Mouse (Mus musculus): ENCODE data around the gene Gdf7. TPM values are rescaled to one million over a fixed set of nuclear protein-coding genes. Genes with fewer than 3 reads are reported as not detected.

Gene Gdf7
- polyA plus RNA-seq, 1 experiment from 2014 or later = not detected

- no peak overlapping the region for H3K4me2 ChIP-seq
- no peak overlapping the region for H3K27ac ChIP-seq (replicated peaks)
- no peak for ATAC-seq (ENCODE audit: extremely low read depth, insufficient number of reproducible peaks, low FRiP score, low TSS enrichment)
- H3K9ac ChIP-seq = no peak overlapping the region
- no peak overlapping the region for H3K4me3 ChIP-seq
- 55% methylated on average over 17 of the region's 17 CpGs for WGBS
- H3K36me3 ChIP-seq = no peaks in the 10 kb centered on the region
- peaks cover 46% of the 10 kb centered on the region for H3K27me3 ChIP-seq (replicated peaks)
- H3K9me3 ChIP-seq = no peaks in the 10 kb centered on the region
- H3K4me1 ChIP-seq = peaks cover 15% of the 10 kb centered on the region
These were observed 9.2 kb upstream of the Gdf7 start for GRCm38 (mm10) chr12:8310992-8311391.

- H3K9me3 ChIP-seq = no peaks in the 10 kb centered on the region
- H3K27ac ChIP-seq (replicated peaks) = no peak overlapping the region
- H3K36me3 ChIP-seq = no peaks in the 10 kb centered on the region
- no peak overlapping the region for H3K4me3 ChIP-seq
- H3K4me2 ChIP-seq = no peak overlapping the region
- peaks cover 78% of the 10 kb centered on the region for H3K27me3 ChIP-seq (replicated peaks)
- ATAC-seq (ENCODE audit: extremely low read depth, insufficient number of reproducible peaks, low FRiP score, low TSS enrichment) = no peak
- WGBS = 64% methylated on average over 1 of the region's 1 CpGs
- peaks cover 7% of the 10 kb centered on the region for H3K4me1 ChIP-seq
- H3K9ac ChIP-seq = no peak overlapping the region
These were observed 5.2 kb upstream of the Gdf7 start for GRCm38 (mm10) chr12:8306910-8307309.

- 4% methylated on average over 5 of the region's 5 CpGs for whole genome bisulfite sequencing
- peaks cover 78% of the 10 kb centered on the region for H3K27me3 ChIP-seq (replicated peaks)
- H3K9ac ChIP-seq = no peak overlapping the region
- no peaks in the 10 kb centered on the region for H3K9me3 ChIP-seq
- H3K27ac ChIP-seq (replicated peaks) = no peak overlapping the region
- no peak overlapping the region for H3K4me3 ChIP-seq
- H3K4me1 ChIP-seq = peaks cover 12% of the 10 kb centered on the region
- no peaks in the 10 kb centered on the region for H3K36me3 ChIP-seq
- peak overlapping the region; percentile 20; the same call in 1 of the 2 replicates for H3K4me2 ChIP-seq
- ATAC-seq (ENCODE audit: extremely low read depth, insufficient number of reproducible peaks, low FRiP score, low TSS enrichment) = no peak
These were observed 4.7 kb upstream of the Gdf7 start for GRCm38 (mm10) chr12:8306432-8306831.

- Histone ChIP-seq H3K4me2 (no peak overlapping the region), H3K36me3 (no peaks in the 10 kb centered on the region), H3K9ac (no peak overlapping the region), H3K4me3 (no peak overlapping the region), H3K4me1 (peaks cover 16% of the 10 kb centered on the region), H3K27me3 (replicated peaks) (peaks cover 78% of the 10 kb centered on the region), H3K9me3 (no peaks in the 10 kb centered on the region), H3K27ac (replicated peaks) (no peak overlapping the region)
- WGBS = 35% methylated on average over 2 of the region's 2 CpGs
- no peak for ATAC-seq (ENCODE audit: extremely low read depth, insufficient number of reproducible peaks, low FRiP score, low TSS enrichment)
These were observed 3.5 kb upstream of the Gdf7 start for GRCm38 (mm10) chr12:8305258-8305657.

GRCm38 (mm10) chr12:8301011-8301814 lies 541 bp downstream of the Gdf7 start:
- H3K9ac ChIP-seq = peak overlapping the region; percentile 77
- no peak overlapping the region for H3K27ac ChIP-seq (replicated peaks)

GRCm38 (mm10) chr12:8300521-8300920 lies 1.2 kb downstream of the Gdf7 start:
- peaks cover 96% of the 10 kb centered on the region for H3K27me3 ChIP-seq (replicated peaks)
- H3K4me3 ChIP-seq = no peak overlapping the region; the same call in 1 of the 2 replicates
- WGBS = 63% methylated on average over 5 of the region's 5 CpGs

More at GRCm38 (mm10) chr12:8301011-8301814, 541 bp downstream of the Gdf7 start:
- Histone ChIP-seq H3K4me2 (peak overlapping the region; percentile 89), H3K9me3 (no peaks in the 10 kb centered on the region), H3K4me1 (peaks cover 37% of the 10 kb centered on the region), H3K27me3 (replicated peaks) (peaks cover 98% of the 10 kb centered on the region), H3K4me3 (peak overlapping the region; percentile 61), H3K36me3 (no peaks in the 10 kb centered on the region)
- 4% methylated on average over 46 of the region's 46 CpGs for WGBS
- no peak for ATAC-seq (ENCODE audit: extremely low read depth, insufficient number of reproducible peaks, low FRiP score, low TSS enrichment)

GRCm38 (mm10) chr12:8300111-8300480 lies 1.7 kb downstream of the Gdf7 start:
- Histone ChIP-seq H3K27me3 (replicated peaks) (peaks cover 96% of the 10 kb centered on the region), H3K9ac (no peak overlapping the region), H3K36me3 (no peaks in the 10 kb centered on the region), H3K4me1 (peaks cover 37% of the 10 kb centered on the region), H3K4me3 (0 out of 2 replicates have a peak overlapping the region, but pooled peaks have one; percentile 0), H3K4me2 (peak overlapping the region; percentile 79), H3K27ac (replicated peaks) (no peak overlapping the region), H3K9me3 (no peaks in the 10 kb centered on the region)
- ATAC-seq (ENCODE audit: extremely low read depth, insufficient number of reproducible peaks, low FRiP score, low TSS enrichment) = no peak
- WGBS = 43% methylated on average over 10 of the region's 10 CpGs

More at GRCm38 (mm10) chr12:8300521-8300920, 1.2 kb downstream of the Gdf7 start:
- no peaks in the 10 kb centered on the region for H3K9me3 ChIP-seq
- peak overlapping the region; percentile 79; the same call in 1 of the 2 replicates for H3K4me2 ChIP-seq
- H3K27ac ChIP-seq (replicated peaks) = no peak overlapping the region
- ATAC-seq (ENCODE audit: extremely low read depth, insufficient number of reproducible peaks, low FRiP score, low TSS enrichment) = no peak
- H3K36me3 ChIP-seq = no peaks in the 10 kb centered on the region
- no peak overlapping the region for H3K9ac ChIP-seq
- peaks cover 37% of the 10 kb centered on the region for H3K4me1 ChIP-seq

- no peak for ATAC-seq (ENCODE audit: extremely low read depth, insufficient number of reproducible peaks, low FRiP score, low TSS enrichment)
- Histone ChIP-seq H3K4me2 (peak overlapping the region; percentile 79), H3K9ac (peak overlapping the region; percentile 28), H3K27me3 (replicated peaks) (peaks cover 96% of the 10 kb centered on the region), H3K4me1 (peaks cover 37% of the 10 kb centered on the region), H3K4me3 (peak overlapping the region; percentile 59), H3K36me3 (no peaks in the 10 kb centered on the region), H3K27ac (replicated peaks) (no peak overlapping the region), H3K9me3 (no peaks in the 10 kb centered on the region)
- 11% methylated on average over 34 of the region's 34 CpGs for WGBS
These were observed 2.3 kb downstream of the Gdf7 start for GRCm38 (mm10) chr12:8299143-8300110.

- Histone ChIP-seq H3K9ac (peak overlapping the region; percentile 66), H3K4me3 (peak overlapping the region; percentile 59), H3K27ac (replicated peaks) (no peak overlapping the region), H3K4me1 (peaks cover 37% of the 10 kb centered on the region), H3K9me3 (no peaks in the 10 kb centered on the region), H3K27me3 (replicated peaks) (peaks cover 96% of the 10 kb centered on the region), H3K4me2 (peak overlapping the region; percentile 79), H3K36me3 (no peaks in the 10 kb centered on the region)
- ATAC-seq (ENCODE audit: extremely low read depth, insufficient number of reproducible peaks, low FRiP score, low TSS enrichment) = no peak
- 2% methylated on average over 85 of the region's 85 CpGs for WGBS
These were observed 3.2 kb downstream of the Gdf7 start for GRCm38 (mm10) chr12:8298361-8299142.

- H3K36me3 ChIP-seq = no peaks in the 10 kb centered on the region
- peak overlapping the region; percentile 59 for H3K4me3 ChIP-seq
- H3K27ac ChIP-seq (replicated peaks) = no peak overlapping the region
- H3K4me2 ChIP-seq = peak overlapping the region; percentile 79
- WGBS = 9% methylated on average over 34 of the region's 34 CpGs
- peaks cover 94% of the 10 kb centered on the region for H3K27me3 ChIP-seq (replicated peaks)
- peak overlapping the region; percentile 66 for H3K9ac ChIP-seq
- peaks cover 37% of the 10 kb centered on the region for H3K4me1 ChIP-seq
- ATAC-seq (ENCODE audit: extremely low read depth, insufficient number of reproducible peaks, low FRiP score, low TSS enrichment) = no peak
- no peaks in the 10 kb centered on the region for H3K9me3 ChIP-seq
These were observed 4.1 kb downstream of the Gdf7 start for GRCm38 (mm10) chr12:8297586-8298214.

Data from heart, embryonic 13.5 days (tissue).